Mouse (Mus musculus) hindbrain, embryonic 12.5 days (tissue): Measurements from ENCODE around the gene Cdk1. TPM values are rescaled to one million over a fixed set of nuclear protein-coding genes. Genes with fewer than 3 reads are reported as not detected.

Experiments used
- ATAC-seq: fragments of 200-750 bp; cut with Nextera tagmentation; 2 replicates; pipeline ENCODE4 v1.8.0; 2017; ENCODE audit warnings: moderate TSS enrichment; ENCODE audit not compliant: low FRiP score
- H3K27ac ChIP-seq: fragments of 300-500 bp; sonication (generic); 2 replicates; pipeline ENCODE4 v1.5.1; 2016; ENCODE audit warnings: mild to moderate bottlenecking
- H3K27me3 ChIP-seq: fragments of 300-500 bp; sonication (generic); 2 replicates; pipeline ENCODE4 v1.6.1; 2016; ENCODE audit warnings: mild to moderate bottlenecking
- H3K36me3 ChIP-seq: fragments of 300-500 bp; sonication (generic); 2 replicates; pipeline ENCODE4 v1.6.1; 2016; ENCODE audit warnings: mild to moderate bottlenecking
- H3K4me1 ChIP-seq: fragments of 300-500 bp; sonication (generic); 2 replicates; pipeline ENCODE4 v1.6.1; 2016
- H3K4me2 ChIP-seq: fragments of 300-500 bp; sonication (generic); replicated peaks from 2 replicates; pipeline ENCODE4 v1.6.1; 2016; ENCODE audit warnings: mild to moderate bottlenecking
- H3K4me3 ChIP-seq: fragments of 300-500 bp; sonication (generic); 2 replicates; pipeline ENCODE4 v1.5.1; 2016; ENCODE audit warnings: mild to moderate bottlenecking
- H3K9ac ChIP-seq: fragments of 300-500 bp; sonication (generic); 2 replicates; pipeline ENCODE4 v1.6.1; 2016; ENCODE audit warnings: mild to moderate bottlenecking, moderate library complexity
- H3K9me3 ChIP-seq: fragments of 300-500 bp; sonication (generic); replicated peaks from 2 replicates; pipeline ENCODE4 v1.6.1; 2016; ENCODE audit warnings: mild to moderate bottlenecking
- WGBS: fragments of 180-500 bp; shearing (Covaris S2); methylation state at CpG from one replicate; pipeline ENCODE4 v1.1.7; 2016; 5-methylcytosine and 5-hydroxymethylcytosine counted together
- polyA plus RNA-seq: library from polyadenylated mRNA; unstranded; fragments of >200 nt; fragmentation: Nextera tagmentation; extraction: Ambion mirVana; gene quantifications from 2 replicates; pipeline ENCODE4 v1.2.1, GENCODE M21; 2016

The Cdk1 gene
- polyA plus RNA-seq, 1 experiment from 2014 or later: 220 TPM

DNA sequence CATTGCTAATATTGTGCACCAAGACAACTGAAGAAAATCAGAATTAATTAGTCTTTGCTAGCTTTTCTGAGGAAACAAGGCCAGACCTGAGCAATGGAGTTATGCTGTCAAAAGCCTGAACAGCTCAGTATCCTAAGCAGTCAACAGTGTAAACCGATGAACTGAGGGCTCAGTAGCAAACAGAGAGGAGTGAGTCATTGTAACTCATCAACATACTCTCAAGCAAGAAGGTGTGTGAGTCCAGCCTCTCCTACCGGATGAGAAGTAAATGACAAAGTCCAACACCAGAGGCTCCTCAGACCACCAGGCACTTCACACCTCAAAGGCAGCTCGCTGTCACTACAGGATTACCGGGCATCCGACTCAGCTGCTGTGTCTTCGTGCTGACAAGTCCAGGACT is 12.7 kb downstream of the Cdk1 start:
- Histone ChIP-seq H3K27ac (no peak overlapping the region), H3K27me3 (no peaks in the 10 kb centered on the region), H3K4me3 (no peak overlapping the region), H3K4me1 (no peaks in the 10 kb centered on the region), H3K4me2 (no peak overlapping the region), H3K9me3 (no peaks in the 10 kb centered on the region), H3K36me3 (peaks cover 66% of the 10 kb centered on the region), H3K9ac (no peak overlapping the region)
- whole genome bisulfite sequencing: 94% methylated on average over 6 of the region's 6 CpGs
- no peak for ATAC-seq

DNA sequence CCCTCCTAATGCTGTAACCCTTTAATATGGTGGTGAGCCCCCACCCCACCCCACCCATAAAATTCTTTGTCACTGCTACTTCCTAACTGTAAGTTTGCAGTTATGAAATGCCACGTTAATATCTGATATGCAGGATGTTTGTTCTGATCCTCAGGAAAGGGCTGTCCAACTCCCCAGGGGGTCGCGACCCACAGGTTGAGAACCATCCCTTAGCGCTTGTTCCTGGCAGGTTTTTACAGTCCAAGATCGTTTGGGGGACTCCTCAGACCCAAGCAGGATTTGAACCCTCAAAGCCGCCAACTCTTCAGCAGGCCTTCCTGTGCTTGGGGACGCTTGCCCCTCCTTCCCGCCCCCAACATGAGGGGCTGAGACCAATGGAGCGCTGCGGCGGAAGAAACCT is 16.5 kb downstream of the Cdk1 start:
- no peak for ATAC-seq
- H3K36me3 ChIP-seq: peaks cover 37% of the 10 kb centered on the region

DNA sequence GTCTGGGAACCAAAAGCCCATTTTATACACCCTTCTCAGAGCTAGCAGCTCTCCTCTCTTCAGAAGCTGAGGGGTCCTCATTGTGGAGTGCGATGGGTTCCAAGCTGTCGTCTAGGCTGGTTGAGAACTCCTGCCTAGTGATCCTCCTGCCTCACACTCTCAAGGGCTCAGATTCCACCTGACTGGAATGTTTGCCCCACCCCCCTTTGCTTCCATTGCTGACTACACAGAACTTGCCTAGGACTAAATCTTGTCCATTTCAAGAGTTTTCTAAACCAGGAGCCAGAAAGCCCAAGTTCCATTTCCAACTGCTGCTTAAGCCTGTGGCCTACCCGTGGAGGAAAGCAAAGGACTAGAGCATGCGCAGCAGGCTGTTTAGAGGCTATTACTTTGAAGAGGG is 17.1 kb downstream of the Cdk1 start:
- no peak overlapping the region for H3K4me2 ChIP-seq
- H3K4me1 ChIP-seq: no peaks in the 10 kb centered on the region
- no peak overlapping the region for H3K9ac ChIP-seq
- WGBS: 86% methylated on average over 4 of the region's 4 CpGs
- peaks cover 36% of the 10 kb centered on the region for H3K36me3 ChIP-seq
- H3K4me3 ChIP-seq: no peak overlapping the region
- no peak overlapping the region for H3K27ac ChIP-seq
- no peaks in the 10 kb centered on the region for H3K27me3 ChIP-seq
- no peaks in the 10 kb centered on the region for H3K9me3 ChIP-seq
- ATAC-seq: no peak

More for the DNA sequence above, 16.5 kb downstream of the Cdk1 start:
- Histone ChIP-seq H3K27me3 (no peaks in the 10 kb centered on the region), H3K9ac (no peak overlapping the region), H3K27ac (no peak overlapping the region), H3K9me3 (no peaks in the 10 kb centered on the region), H3K4me2 (no peak overlapping the region), H3K4me1 (no peaks in the 10 kb centered on the region), H3K4me3 (no peak overlapping the region)
- 93% methylated on average over 11 of the region's 11 CpGs for WGBS

DNA sequence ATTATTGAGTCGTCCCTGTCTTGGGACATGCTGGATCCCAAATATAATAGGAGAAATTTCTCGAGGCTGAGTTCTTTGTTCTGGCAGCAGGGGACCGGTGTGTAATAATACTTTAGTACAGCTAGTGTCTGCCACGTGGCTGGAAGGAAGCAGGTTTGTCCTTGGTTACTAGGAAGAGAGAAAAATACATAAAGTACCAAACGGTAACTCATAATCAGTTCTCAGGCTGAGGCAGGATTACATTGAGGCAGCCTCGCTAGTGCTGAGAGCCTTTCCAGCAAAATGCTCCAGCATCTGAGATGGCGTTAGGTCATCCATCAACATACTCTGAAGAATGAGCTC is 17.6 kb downstream of the Cdk1 start:
- Histone ChIP-seq H3K27me3 (no peaks in the 10 kb centered on the region), H3K4me1 (no peaks in the 10 kb centered on the region), H3K27ac (no peak overlapping the region), H3K9ac (no peak overlapping the region), H3K36me3 (peaks cover 31% of the 10 kb centered on the region), H3K9me3 (no peaks in the 10 kb centered on the region), H3K4me2 (no peak overlapping the region), H3K4me3 (no peak overlapping the region)
- WGBS: 61% methylated on average over 7 of the region's 7 CpGs
- no peak for ATAC-seq

DNA sequence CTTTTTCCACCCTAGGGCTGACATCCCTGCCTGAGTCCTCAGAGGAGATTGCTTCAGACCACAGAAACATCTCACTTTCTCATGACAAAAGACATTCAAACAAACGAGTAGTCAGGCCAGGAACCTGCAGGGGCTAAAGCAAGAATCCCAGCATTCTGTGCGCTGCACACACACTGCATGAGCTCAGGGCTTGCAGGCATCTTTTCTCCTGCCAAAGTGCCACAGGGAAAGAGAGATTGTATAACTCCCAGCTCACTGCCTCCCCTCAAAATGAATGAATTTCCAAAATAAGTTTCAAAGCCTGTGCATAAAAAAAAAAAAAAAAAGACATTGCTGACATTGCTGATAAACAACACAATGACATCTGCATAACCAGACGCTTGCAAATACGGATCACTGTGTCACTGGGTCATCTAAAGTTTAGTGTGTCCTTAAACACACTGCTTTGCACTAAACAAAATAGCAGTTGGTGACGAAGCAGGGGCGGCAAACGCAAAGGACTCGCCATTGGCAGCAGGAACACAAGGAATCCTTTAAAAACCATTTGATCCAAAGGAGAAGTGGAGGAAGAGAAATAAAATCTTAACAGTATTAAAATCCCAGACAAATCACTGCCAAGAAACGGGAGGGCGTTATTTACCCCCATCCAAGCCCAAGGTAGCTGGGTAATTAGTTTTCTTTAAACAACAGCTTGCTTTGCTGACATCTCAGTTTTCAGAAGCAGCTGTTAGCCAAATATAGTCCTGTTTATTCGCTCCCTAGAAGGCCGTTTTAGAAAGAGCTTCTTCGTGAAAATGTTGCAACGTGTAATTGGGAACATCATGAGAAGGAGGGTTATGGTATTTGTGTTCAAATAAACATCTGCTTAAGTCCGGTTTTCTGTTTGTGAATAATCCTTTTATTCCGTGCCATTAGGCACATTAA is 18.2 kb downstream of the Cdk1 start:
- ATAC-seq: no peak
- Histone ChIP-seq H3K4me2 (no peak overlapping the region), H3K9me3 (no peaks in the 10 kb centered on the region), H3K27me3 (no peaks in the 10 kb centered on the region), H3K4me1 (no peaks in the 10 kb centered on the region), H3K9ac (no peak overlapping the region), H3K4me3 (no peak overlapping the region), H3K27ac (no peak overlapping the region), H3K36me3 (peaks cover 25% of the 10 kb centered on the region)
- WGBS: 82% methylated on average over 16 of the region's 16 CpGs

DNA sequence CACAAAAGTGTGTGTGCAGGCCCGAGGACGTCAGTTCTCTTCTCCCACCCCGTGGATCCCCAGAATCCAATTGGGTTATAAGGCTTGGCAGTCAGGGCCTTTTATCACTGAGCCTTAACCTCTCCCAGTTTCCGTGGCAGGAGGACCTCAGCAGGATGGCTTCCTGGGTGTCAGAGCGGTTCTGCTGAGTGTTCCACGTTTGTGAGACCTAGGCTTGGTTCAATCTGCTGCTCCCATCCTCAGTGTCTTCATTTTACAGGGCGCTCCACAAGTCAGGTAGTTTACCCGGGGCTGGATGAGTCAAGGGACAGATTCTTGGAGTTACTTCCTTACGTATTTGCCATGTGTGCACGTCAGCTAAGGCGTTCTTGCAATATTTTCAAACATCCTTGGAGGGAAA is 19.5 kb downstream of the Cdk1 start:
- Histone ChIP-seq H3K9me3 (no peaks in the 10 kb centered on the region), H3K4me1 (0 out of 2 replicates have a peak, but pooled peaks cover 2% of the 10 kb centered on the region), H3K4me2 (no peak overlapping the region), H3K27me3 (no peaks in the 10 kb centered on the region), H3K9ac (no peak overlapping the region), H3K27ac (no peak overlapping the region), H3K4me3 (no peak overlapping the region), H3K36me3 (peaks cover 18% of the 10 kb centered on the region)
- ATAC-seq: no peak
- 89% methylated on average over 11 of the region's 11 CpGs for WGBS

DNA sequence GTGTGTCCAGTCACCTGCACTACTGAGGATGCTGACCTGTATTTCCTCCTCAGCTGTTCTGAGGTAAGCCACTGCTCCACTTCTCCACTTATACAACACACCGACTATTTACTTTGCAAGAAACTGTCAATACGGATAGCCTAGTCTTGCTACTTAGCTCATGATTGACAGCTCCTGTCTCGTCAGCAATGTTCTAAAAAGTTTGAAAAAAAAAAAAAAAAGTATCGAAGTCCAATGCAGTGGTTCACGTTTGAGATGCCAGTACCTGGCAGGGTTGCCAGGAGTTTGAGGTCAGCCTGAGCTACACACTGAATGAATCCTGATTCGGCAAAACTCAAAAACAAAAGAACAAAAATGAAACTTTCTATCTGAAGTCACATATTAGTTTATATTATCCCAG is 21.5 kb downstream of the Cdk1 start:
- no peaks in the 10 kb centered on the region for H3K9me3 ChIP-seq
- no peak overlapping the region for H3K27ac ChIP-seq
- ATAC-seq: no peak
- no peaks in the 10 kb centered on the region for H3K27me3 ChIP-seq
- H3K4me3 ChIP-seq: no peak overlapping the region
- peaks cover 8% of the 10 kb centered on the region; the same call in 1 of the 2 replicates for H3K36me3 ChIP-seq
- WGBS: 88% methylated on average over 6 of the region's 6 CpGs
- 0 out of 2 replicates have a peak, but pooled peaks cover 2% of the 10 kb centered on the region for H3K4me1 ChIP-seq
- H3K4me2 ChIP-seq: no peak overlapping the region
- H3K9ac ChIP-seq: no peak overlapping the region

DNA sequence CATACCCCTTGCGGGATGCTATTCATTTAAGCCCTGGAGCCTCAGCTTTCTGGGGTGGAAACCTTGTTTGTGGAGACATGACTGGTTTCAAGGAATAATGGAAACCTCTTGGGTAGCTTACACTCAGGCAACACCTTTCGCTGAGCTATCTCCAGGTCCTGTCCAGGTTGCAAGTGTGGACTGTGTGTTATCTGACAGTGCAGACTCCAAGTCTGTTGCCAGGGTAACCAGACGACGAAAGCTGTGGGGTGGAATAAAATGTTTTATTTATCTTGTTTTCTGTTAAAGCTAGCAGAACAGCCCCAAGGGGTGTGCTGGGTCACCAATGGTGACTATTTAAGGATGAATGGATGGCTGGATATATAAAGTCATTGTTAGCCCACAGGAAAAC is 24.1 kb downstream of the Cdk1 start:
- ATAC-seq: no peak
- H3K27me3 ChIP-seq: no peaks in the 10 kb centered on the region
- H3K9ac ChIP-seq: no peak overlapping the region
- 66% methylated on average over 4 of the region's 4 CpGs for WGBS
- H3K36me3 ChIP-seq: no peaks in the 10 kb centered on the region
- H3K4me2 ChIP-seq: no peak overlapping the region
- no peaks in the 10 kb centered on the region for H3K9me3 ChIP-seq
- H3K4me1 ChIP-seq: 0 out of 2 replicates have a peak, but pooled peaks cover 2% of the 10 kb centered on the region
- no peak overlapping the region for H3K4me3 ChIP-seq
- no peak overlapping the region for H3K27ac ChIP-seq

DNA sequence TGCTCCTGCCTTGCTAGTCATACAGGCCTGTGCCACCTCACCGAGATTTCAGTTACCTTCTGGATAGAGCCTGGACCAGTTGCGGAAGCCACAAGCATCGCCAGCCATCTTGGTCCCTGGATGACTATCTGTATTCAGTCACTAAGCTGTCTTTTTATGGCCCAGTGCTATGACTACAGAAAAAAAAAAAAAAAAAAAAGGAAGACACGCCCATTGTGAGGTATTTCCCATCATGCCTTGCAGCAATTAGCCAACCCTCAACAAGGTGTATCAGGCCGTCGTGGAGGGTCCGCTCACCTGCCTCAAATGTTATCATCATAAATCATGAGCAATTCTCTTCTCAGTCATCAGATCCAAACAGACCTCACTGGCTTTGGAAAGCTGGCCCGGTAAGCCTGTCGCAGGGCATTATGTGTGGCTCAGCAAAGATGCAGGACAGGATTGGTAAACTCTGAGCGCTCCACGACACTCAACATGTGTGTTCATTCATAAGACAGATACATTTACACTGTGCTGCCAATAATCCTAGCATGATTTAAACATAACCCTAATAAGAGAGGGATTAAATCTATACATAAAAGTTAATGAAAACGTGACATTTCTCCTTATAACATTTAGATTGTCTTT is 24.6 kb downstream of the Cdk1 start:
- no peak overlapping the region for H3K4me3 ChIP-seq
- no peak overlapping the region for H3K27ac ChIP-seq
- no peak for ATAC-seq
- H3K36me3 ChIP-seq: no peaks in the 10 kb centered on the region
- H3K4me2 ChIP-seq: no peak overlapping the region
- 88% methylated on average over 12 of the region's 12 CpGs for WGBS
- no peaks in the 10 kb centered on the region for H3K27me3 ChIP-seq
- 0 out of 2 replicates have a peak, but pooled peaks cover 2% of the 10 kb centered on the region for H3K4me1 ChIP-seq
- H3K9ac ChIP-seq: no peak overlapping the region
- H3K9me3 ChIP-seq: no peaks in the 10 kb centered on the region

DNA sequence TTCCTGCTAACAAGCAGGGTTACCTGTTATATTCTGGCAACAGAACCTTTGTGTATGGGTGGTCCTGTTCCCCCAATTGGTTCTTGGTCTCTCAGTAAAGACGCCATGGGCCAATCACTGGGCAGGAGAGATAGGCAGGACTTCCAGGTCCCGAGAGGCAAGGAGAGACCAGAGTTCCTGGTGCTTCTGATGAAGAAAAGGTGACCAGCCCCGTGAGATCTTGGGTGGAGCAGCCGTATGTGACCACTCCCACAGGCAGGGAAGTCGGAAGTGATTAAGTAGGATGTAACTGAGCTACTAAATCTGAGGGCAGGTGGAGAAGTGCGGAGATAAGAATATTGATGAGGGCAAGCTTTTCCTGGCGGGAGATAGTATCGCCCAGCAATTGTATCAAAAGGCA is 25.4 kb downstream of the Cdk1 start:
- Histone ChIP-seq H3K27me3 (no peaks in the 10 kb centered on the region), H3K9me3 (no peaks in the 10 kb centered on the region), H3K4me1 (0 out of 2 replicates have a peak, but pooled peaks cover 2% of the 10 kb centered on the region), H3K4me3 (no peak overlapping the region), H3K36me3 (no peaks in the 10 kb centered on the region), H3K27ac (no peak overlapping the region), H3K9ac (no peak overlapping the region), H3K4me2 (no peak overlapping the region)
- 71% methylated on average over 8 of the region's 8 CpGs for WGBS
- ATAC-seq: no peak

DNA sequence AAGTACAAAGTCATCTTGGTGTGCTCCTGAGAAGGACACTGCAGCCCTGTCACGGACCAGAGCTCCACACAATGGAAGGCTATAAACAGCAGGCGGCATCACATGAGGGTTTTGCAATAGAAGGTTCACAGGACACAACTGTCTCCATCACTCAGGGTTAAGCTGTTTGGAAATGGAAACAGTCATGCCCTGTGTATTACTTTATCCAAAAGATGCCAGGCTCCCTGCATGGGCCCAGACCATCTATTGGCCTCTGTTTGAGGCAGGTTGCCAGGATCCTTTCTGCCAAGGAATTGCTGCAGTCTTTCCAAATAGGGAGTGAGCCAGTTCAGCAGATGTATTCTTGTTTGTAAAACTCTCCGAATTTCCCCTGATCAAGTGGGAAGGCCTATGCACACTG is 26.3 kb downstream of the Cdk1 start:
- Histone ChIP-seq H3K4me1 (0 out of 2 replicates have a peak, but pooled peaks cover 2% of the 10 kb centered on the region), H3K27ac (no peak overlapping the region), H3K9ac (no peak overlapping the region), H3K4me2 (no peak overlapping the region), H3K36me3 (no peaks in the 10 kb centered on the region), H3K9me3 (no peaks in the 10 kb centered on the region), H3K4me3 (no peak overlapping the region), H3K27me3 (no peaks in the 10 kb centered on the region)
- WGBS: 89% methylated on average over 3 of the region's 3 CpGs
- ATAC-seq: no peak

DNA sequence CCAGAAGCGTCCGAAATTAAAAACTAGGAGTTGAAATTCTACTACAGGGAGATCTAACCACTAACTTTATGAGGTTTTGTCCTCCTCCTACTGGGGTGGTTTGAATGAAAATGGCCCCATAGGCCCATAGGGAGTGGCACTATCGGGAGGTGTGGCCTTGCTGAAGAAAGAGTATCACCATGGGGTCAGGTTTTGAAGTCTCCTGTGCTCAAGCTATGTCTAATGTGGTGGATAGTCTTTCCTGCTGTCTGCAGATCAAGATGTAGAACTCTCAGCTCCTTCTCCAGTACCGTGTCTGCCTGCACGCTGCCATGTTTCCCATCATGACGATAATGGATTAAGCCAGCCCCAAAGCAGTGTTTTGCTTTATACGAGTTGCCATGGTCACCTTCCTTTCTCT is 27.9 kb downstream of the Cdk1 start:
- Histone ChIP-seq H3K36me3 (no peaks in the 10 kb centered on the region), H3K9me3 (no peaks in the 10 kb centered on the region), H3K27ac (no peak overlapping the region), H3K4me2 (no peak overlapping the region), H3K4me1 (0 out of 2 replicates have a peak, but pooled peaks cover 2% of the 10 kb centered on the region), H3K4me3 (no peak overlapping the region), H3K9ac (no peak overlapping the region), H3K27me3 (no peaks in the 10 kb centered on the region)
- WGBS: 92% methylated on average over 7 of the region's 7 CpGs
- no peak for ATAC-seq
